Mouse (Mus musculus): ENCODE measurements around the gene Rbm38. TPM values are rescaled to one million over a fixed set of nuclear protein-coding genes. Genes with fewer than 3 reads are reported as not detected.

Gene Rbm38
- polyA plus RNA-seq, 1 experiment = 7.2 TPM

DNA sequence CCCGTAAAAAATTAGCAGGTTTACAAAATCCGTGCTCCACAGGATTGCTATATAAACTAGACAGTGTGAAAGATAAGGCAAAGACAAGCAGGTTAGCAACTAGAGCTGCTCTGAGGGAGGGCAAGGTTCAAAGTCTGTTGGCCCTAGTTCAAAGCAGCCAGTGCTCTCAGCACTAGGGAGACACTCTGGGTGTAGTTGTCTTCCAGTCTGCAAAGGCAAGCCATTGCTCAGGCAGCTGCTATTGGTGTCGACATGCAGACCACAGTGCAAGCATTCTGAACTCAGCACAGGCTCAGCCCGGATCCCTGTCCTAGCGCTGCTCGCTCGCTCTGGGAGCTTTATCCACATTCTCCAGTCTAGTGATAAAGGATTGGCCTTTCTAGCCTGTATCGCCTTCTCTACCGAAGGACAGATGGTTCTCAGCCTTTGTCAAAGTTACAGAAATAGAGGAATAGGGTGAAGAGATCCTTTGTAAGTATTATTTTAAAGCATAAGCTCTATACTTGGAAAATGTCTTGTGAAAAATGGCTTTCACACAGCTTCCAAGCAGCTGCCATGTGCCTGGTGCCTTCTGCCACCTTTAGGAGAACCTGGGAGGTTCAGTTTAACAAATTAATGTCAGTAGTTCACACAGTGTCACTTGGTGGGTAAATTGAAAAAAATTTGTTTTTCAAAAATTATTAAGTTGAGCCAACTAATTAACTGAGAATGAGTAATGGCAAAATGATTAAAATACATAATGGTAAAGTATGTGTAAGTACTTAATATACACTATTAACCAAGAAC lies 37.3 kb upstream of the Rbm38 start:
- no peaks in the 10 kb centered on the region for H3K4me1 ChIP-seq (ENCODE audit: control insufficient read depth, insufficient read depth, low read length)
- TF ChIP-seq POLR2A (IDR thresholded peaks at IDR 0.05; ENCODE audit: low read depth, low read length) (no peak), CTCF (IDR thresholded peaks at IDR 0.05; ENCODE audit: borderline replicate concordance, insufficient read depth, low read length) (no peak)
- no peak overlapping the region for H3K4me3 ChIP-seq (ENCODE audit: insufficient read depth, low read length)
- no peak overlapping the region for H3K27ac ChIP-seq (ENCODE audit: insufficient read depth, low read length)

DNA sequence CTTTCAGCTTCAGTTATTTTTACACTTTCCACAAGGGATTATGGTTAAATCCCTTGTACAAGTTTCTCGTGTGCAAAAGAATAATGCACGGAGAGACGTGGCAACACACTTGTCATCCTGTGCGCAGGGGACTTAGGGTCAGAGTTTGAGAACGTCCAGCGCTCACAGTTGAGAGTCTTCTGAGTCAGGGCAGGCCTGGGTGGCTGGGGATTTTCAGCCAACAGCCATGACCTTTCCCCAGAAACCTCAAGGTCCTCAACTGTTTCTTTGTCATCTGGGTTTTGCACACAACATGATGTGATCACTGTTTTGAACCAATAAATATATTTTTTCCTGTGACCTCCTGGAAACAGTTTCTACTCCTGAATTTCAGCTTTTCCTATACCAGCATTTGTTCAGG lies 30.1 kb upstream of the Rbm38 start:
- Histone ChIP-seq H3K4me1 (ENCODE audit: control insufficient read depth, insufficient read depth, low read length) (no peaks in the 10 kb centered on the region), H3K4me3 (ENCODE audit: insufficient read depth, low read length) (no peak overlapping the region), H3K27ac (ENCODE audit: insufficient read depth, low read length) (no peak overlapping the region)
- TF ChIP-seq CTCF (IDR thresholded peaks at IDR 0.05; ENCODE audit: borderline replicate concordance, insufficient read depth, low read length) = no peak
- no peak for TF ChIP-seq POLR2A (IDR thresholded peaks at IDR 0.05; ENCODE audit: low read depth, low read length)

DNA sequence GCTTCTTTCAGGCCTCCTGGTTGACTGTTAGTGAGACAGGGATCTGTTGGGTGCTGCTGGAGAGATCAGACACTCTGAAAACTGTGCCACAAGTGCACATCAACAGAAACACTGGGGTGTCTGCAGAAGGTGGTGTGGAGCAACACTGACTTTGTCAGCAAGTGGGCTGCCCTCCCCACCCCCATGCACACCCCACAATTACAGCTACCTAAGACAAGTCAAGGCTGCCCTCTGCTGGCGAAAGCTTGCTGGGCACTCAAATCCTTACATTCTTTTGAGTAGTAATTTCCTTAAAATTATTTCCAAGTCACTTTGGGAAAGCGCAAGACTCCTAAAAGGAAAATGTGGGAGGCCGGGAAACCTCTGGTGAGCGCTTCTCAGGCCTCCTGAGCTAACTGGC lies 24.1 kb upstream of the Rbm38 start:
- Histone ChIP-seq H3K4me1 (ENCODE audit: control insufficient read depth, insufficient read depth, low read length) (peaks cover 1% of the 10 kb centered on the region; the same call in 1 of the 2 replicates), H3K27ac (ENCODE audit: insufficient read depth, low read length) (no peak overlapping the region), H3K4me3 (ENCODE audit: insufficient read depth, low read length) (no peak overlapping the region)
- TF ChIP-seq CTCF (IDR thresholded peaks at IDR 0.05; ENCODE audit: borderline replicate concordance, insufficient read depth, low read length) (peak; percentile 87), POLR2A (IDR thresholded peaks at IDR 0.05; ENCODE audit: low read depth, low read length) (no peak)

DNA sequence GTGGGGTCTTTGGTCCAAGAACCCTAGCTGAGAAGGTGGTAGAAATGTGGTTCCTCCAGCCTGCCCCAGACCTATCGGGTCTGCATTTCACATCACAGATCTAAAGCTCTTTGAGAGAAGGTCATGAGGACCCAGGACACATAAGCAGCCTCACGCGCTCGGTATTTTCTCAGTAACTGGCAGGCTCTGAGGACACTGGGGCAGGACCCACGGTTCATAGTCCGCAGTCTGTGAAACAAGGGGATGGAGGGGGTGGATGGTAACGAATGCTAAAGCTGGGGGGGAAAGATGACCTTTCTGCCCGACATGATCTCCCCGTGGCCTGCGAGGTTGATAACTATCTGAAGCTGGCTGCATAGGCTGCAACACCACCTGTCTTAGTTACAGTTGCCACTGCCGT lies 22.6 kb upstream of the Rbm38 start:
- no peak overlapping the region for H3K4me3 ChIP-seq (ENCODE audit: insufficient read depth, low read length)
- H3K27ac ChIP-seq (ENCODE audit: insufficient read depth, low read length) = no peak overlapping the region
- peaks cover 2% of the 10 kb centered on the region; the same call in 1 of the 2 replicates for H3K4me1 ChIP-seq (ENCODE audit: control insufficient read depth, insufficient read depth, low read length)
- no peak for TF ChIP-seq CTCF (IDR thresholded peaks at IDR 0.05; ENCODE audit: borderline replicate concordance, insufficient read depth, low read length)
- TF ChIP-seq POLR2A (IDR thresholded peaks at IDR 0.05; ENCODE audit: low read depth, low read length) = no peak

DNA sequence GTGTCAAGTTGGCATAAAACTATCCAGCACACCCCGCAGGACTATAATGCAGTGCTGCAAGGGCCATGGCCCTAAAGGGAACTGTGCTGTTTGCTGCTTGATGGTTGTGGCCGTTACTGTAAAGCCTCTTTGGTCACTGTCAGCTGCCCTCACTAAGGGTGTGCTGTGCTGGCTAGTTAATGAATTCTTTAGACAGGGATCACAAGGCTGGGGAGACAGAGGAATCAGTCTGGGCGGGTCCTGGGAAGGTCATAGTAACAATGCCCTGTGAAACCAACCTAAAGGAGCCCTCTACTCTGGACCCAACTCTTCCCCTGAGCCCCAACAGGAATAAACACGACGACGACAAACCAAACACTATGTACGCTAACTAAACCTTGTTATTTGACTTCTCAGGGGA lies 21.8 kb upstream of the Rbm38 start:
- Histone ChIP-seq H3K4me3 (ENCODE audit: insufficient read depth, low read length) (no peak overlapping the region), H3K4me1 (ENCODE audit: control insufficient read depth, insufficient read depth, low read length) (peaks cover 2% of the 10 kb centered on the region; the same call in 1 of the 2 replicates), H3K27ac (ENCODE audit: insufficient read depth, low read length) (no peak overlapping the region)
- no peak for TF ChIP-seq CTCF (IDR thresholded peaks at IDR 0.05; ENCODE audit: borderline replicate concordance, insufficient read depth, low read length)
- no peak for TF ChIP-seq POLR2A (IDR thresholded peaks at IDR 0.05; ENCODE audit: low read depth, low read length)

DNA sequence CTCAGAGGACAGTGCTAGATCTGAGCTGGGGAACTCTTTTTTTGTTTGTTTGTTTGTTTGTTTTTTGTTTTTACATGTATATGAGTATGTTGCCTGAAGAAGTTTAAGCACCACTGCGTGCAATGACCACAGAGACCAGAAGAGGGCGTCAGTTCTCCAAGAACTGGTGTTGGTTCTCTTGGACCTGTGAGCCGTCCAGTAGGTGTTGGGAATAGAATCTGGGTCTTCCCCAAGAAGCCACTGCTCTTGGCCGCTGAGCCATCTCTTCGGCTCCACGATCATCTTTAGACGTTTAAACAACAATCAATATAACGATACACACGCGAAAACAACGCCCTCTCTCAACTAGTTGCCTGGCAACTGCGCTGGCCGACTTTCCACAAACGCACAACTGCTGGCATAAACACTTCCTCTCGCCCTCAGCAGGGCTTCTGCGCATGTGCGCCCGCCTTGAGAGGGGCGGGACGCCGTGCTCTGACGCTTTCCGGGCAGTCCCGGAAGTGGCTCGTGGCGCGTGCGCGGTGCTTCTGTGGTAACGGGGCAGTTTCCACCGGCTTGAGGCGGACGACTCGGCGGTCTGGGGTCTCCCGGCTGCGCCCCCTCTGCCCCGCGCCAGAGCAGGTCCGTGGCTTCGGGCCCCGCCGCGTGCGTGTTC lies 20.5 kb upstream of the Rbm38 start, which contains the start of gene Rae1:
Rae1 (plus strand) TSS at position 488 of the 655 bp plus-strand sequence.
- Histone ChIP-seq H3K27ac (ENCODE audit: insufficient read depth, low read length) (no peak within 1 kb of the TSS), H3K4me1 (ENCODE audit: control insufficient read depth, insufficient read depth, low read length) (peaks cover 2% of the 10 kb centered on the region; the same call in 1 of the 2 replicates)
- TF ChIP-seq CTCF (IDR thresholded peaks at IDR 0.05; ENCODE audit: borderline replicate concordance, insufficient read depth, low read length) = no peak
- TF ChIP-seq POLR2A (IDR thresholded peaks at IDR 0.05; ENCODE audit: low read depth, low read length) = peak; percentile 75

DNA sequence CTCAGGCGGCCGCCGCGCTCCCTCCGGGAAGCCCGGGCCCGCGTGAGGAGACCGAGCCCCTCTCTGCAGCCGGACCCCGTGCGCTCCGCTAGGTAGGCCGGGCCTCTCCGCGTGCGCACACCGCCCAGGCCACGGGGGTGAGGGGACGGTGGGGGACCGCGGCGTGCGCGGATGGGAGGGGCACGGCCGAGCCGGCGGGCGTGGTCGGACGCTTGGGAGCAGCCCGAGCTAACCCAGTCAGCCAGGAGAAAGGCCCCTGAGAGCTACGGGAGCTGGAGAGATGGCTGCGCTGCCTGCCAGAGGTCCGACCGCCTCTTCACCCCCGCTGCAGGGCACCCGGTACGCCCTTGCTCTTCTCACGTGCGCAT lies 20.0 kb upstream of the Rbm38 start:
- no peak overlapping the region for H3K27ac ChIP-seq (ENCODE audit: insufficient read depth, low read length)
- H3K4me1 ChIP-seq (ENCODE audit: control insufficient read depth, insufficient read depth, low read length) = peaks cover 2% of the 10 kb centered on the region; the same call in 1 of the 2 replicates
- TF ChIP-seq CTCF (IDR thresholded peaks at IDR 0.05; ENCODE audit: borderline replicate concordance, insufficient read depth, low read length) = no peak
- TF ChIP-seq POLR2A (IDR thresholded peaks at IDR 0.05; ENCODE audit: low read depth, low read length) = no peak; the same call in 1 of the 2 replicates
- peak overlapping the region; percentile 98 for H3K4me3 ChIP-seq (ENCODE audit: insufficient read depth, low read length)

More for the DNA sequence above, 20.5 kb upstream of the Rbm38 start, which contains the start of gene Rae1:
- peak within 1 kb of the TSS; percentile 98 for H3K4me3 ChIP-seq (ENCODE audit: insufficient read depth, low read length)

DNA sequence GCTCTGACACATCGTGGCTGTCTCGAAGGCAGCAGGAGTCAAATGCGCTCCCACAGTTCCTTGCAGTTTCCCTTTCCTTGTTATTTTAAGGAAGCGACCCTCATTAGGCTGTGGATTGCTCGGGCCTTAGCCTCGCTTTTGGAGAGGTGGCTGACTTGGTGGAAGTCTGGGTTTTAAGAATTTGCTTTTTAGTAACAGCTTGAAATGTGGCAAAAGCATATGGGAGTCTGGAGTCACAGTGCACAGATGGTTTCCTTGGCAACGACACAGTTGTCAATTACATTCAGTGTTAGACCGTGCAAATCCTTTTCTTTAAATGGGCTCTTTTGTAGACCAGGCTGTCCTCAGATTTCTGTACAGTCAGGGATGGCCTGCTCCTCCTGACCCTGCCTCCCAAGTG lies 19.4 kb upstream of the Rbm38 start:
- H3K4me1 ChIP-seq (ENCODE audit: control insufficient read depth, insufficient read depth, low read length) = peaks cover 2% of the 10 kb centered on the region; the same call in 1 of the 2 replicates
- peak overlapping the region; percentile 98 for H3K4me3 ChIP-seq (ENCODE audit: insufficient read depth, low read length)
- H3K27ac ChIP-seq (ENCODE audit: insufficient read depth, low read length) = no peak overlapping the region
- no peak for TF ChIP-seq CTCF (IDR thresholded peaks at IDR 0.05; ENCODE audit: borderline replicate concordance, insufficient read depth, low read length)
- TF ChIP-seq POLR2A (IDR thresholded peaks at IDR 0.05; ENCODE audit: low read depth, low read length) = no peak

DNA sequence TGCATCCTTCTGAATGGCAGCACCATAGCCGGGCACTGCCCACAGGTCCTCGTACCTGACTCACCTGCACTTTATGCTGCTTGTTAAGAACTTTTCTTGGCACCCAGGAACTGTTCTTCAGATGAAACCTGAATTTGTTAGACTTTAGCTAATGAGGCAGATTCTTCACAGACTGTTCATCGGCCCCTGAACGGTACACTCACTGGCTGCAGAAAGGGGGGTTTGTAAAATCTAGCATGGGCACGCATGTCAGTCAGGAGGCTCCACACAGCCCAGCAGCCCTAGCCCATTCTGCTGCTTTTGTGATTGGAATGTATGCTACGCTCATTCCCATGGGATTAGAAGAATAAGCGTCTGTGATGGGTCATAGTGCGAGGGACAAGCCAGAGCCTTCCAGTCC lies 16.6 kb upstream of the Rbm38 start:
- no peak overlapping the region for H3K4me3 ChIP-seq (ENCODE audit: insufficient read depth, low read length)
- no peak overlapping the region for H3K27ac ChIP-seq (ENCODE audit: insufficient read depth, low read length)
- no peak for TF ChIP-seq CTCF (IDR thresholded peaks at IDR 0.05; ENCODE audit: borderline replicate concordance, insufficient read depth, low read length)
- no peak for TF ChIP-seq POLR2A (IDR thresholded peaks at IDR 0.05; ENCODE audit: low read depth, low read length)
- H3K4me1 ChIP-seq (ENCODE audit: control insufficient read depth, insufficient read depth, low read length) = peaks cover 2% of the 10 kb centered on the region; the same call in 1 of the 2 replicates

DNA sequence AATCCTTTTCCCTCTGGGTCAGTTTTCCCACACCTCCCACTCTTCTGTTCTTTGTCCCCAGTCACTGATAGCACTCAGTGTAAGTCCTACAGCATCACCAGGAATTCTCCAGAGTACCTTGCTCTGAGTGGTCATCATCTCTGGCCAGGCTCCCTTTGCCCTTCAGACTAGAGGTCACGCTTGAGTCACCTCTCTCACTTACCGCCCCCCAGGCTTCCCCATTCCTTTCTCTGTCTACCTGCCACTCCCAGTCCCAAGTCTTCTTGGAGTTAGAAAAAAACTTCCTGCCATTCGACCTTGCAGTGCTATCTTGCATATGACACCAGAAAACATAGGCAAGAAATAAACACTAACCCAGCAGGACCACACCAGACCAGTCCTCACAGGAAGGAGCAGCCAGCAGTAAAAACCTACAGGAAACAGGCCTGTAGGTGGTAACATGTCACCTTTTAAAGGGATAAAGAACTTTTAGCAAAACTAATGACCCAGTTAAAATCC lies 10.0 kb upstream of the Rbm38 start:
- no peak overlapping the region for H3K4me3 ChIP-seq (ENCODE audit: insufficient read depth, low read length)
- H3K27ac ChIP-seq (ENCODE audit: insufficient read depth, low read length) = no peak overlapping the region
- no peaks in the 10 kb centered on the region for H3K4me1 ChIP-seq (ENCODE audit: control insufficient read depth, insufficient read depth, low read length)
- TF ChIP-seq CTCF (IDR thresholded peaks at IDR 0.05; ENCODE audit: borderline replicate concordance, insufficient read depth, low read length) = no peak
- TF ChIP-seq POLR2A (IDR thresholded peaks at IDR 0.05; ENCODE audit: low read depth, low read length) = no peak
